Mouse (Mus musculus) intestine, embryonic 15.5 days (tissue): ENCODE data around the gene Itsn1. TPM values are rescaled to one million over a fixed set of nuclear protein-coding genes. Genes with fewer than 3 reads are reported as not detected.

Experiments
- ATAC-seq: fragments of 200-750 bp; cut with Nextera tagmentation; 2 replicates; pipeline ENCODE4 v1.8.0; 2017; ENCODE audit warnings: moderate TSS enrichment, moderate library complexity
- H3K27ac ChIP-seq: fragments of 300-500 bp; sonication (generic); 2 replicates; pipeline ENCODE4 v1.5.1; 2015; ENCODE audit warnings: mild to moderate bottlenecking, inconsistent platforms
- H3K27me3 ChIP-seq: fragments of 300-500 bp; sonication (generic); replicated peaks from 2 replicates; pipeline ENCODE4 v1.6.1; 2015; ENCODE audit warnings: inconsistent platforms
- H3K36me3 ChIP-seq: fragments of 300-500 bp; sonication (generic); 2 replicates; pipeline ENCODE4 v1.6.1; 2015; ENCODE audit warnings: inconsistent platforms
- H3K4me1 ChIP-seq: fragments of 300-500 bp; sonication (generic); replicated peaks from 2 replicates; pipeline ENCODE4 v1.6.1; 2015; ENCODE audit warnings: inconsistent platforms
- H3K4me2 ChIP-seq: fragments of 300-500 bp; sonication (generic); replicated peaks from 2 replicates; pipeline ENCODE4 v1.6.1; 2015; ENCODE audit warnings: mild to moderate bottlenecking, inconsistent platforms
- H3K4me3 ChIP-seq: fragments of 300-500 bp; sonication (generic); replicated peaks from 2 replicates; pipeline ENCODE4 v1.5.1; 2015; ENCODE audit warnings: inconsistent platforms
- H3K9ac ChIP-seq: fragments of 300-500 bp; sonication (generic); 2 replicates; pipeline ENCODE4 v1.6.1; 2015; ENCODE audit warnings: inconsistent platforms
- H3K9me3 ChIP-seq: fragments of 300-500 bp; sonication (generic); 2 replicates; pipeline ENCODE4 v1.6.1; 2016; ENCODE audit warnings: inconsistent platforms
- WGBS: fragments of 180-500 bp; shearing (Covaris S2); methylation state at CpG from one replicate; pipeline ENCODE4 v1.1.7; 2015; 5-methylcytosine and 5-hydroxymethylcytosine counted together
- polyA plus RNA-seq: library from polyadenylated mRNA; unstranded; fragments of >200 nt; fragmentation: Nextera tagmentation; extraction: Ambion mirVana; gene quantifications from 2 replicates; pipeline ENCODE4 v1.2.1, GENCODE M21; 2015

The Itsn1 gene
- polyA plus RNA-seq, 1 experiment from 2014 or later, result 16.4 TPM

GRCm38 (mm10) chr16:91780151-91780550, 51.1 kb downstream of the Itsn1 start:
- Histone ChIP-seq H3K9me3 (no peaks in the 10 kb centered on the region), H3K27ac (no peak overlapping the region), H3K4me1 (no peaks in the 10 kb centered on the region), H3K4me3 (no peak overlapping the region), H3K4me2 (no peak overlapping the region), H3K36me3 (no peaks in the 10 kb centered on the region), H3K9ac (no peak overlapping the region), H3K27me3 (no peaks in the 10 kb centered on the region)
- WGBS, result 83% methylated on average over 7 of the region's 7 CpGs
- ATAC-seq, result no peak

GRCm38 (mm10) chr16:91780826-91781225, 51.7 kb downstream of the Itsn1 start:
- 73% methylated on average over 3 of the region's 3 CpGs for WGBS

GRCm38 (mm10) chr16:91783191-91783590, 54.1 kb downstream of the Itsn1 start:
- Histone ChIP-seq H3K4me2 (no peak overlapping the region), H3K4me3 (no peak overlapping the region), H3K36me3 (no peaks in the 10 kb centered on the region), H3K9me3 (no peaks in the 10 kb centered on the region), H3K4me1 (no peaks in the 10 kb centered on the region), H3K27ac (no peak overlapping the region), H3K27me3 (no peaks in the 10 kb centered on the region), H3K9ac (no peak overlapping the region)
- WGBS, result 84% methylated on average over 7 of the region's 7 CpGs
- ATAC-seq, result no peak

More at GRCm38 (mm10) chr16:91780826-91781225, 51.7 kb downstream of the Itsn1 start:
- ATAC-seq, result no peak
- H3K4me3 ChIP-seq, result no peak overlapping the region
- no peaks in the 10 kb centered on the region for H3K36me3 ChIP-seq
- no peak overlapping the region for H3K27ac ChIP-seq
- H3K27me3 ChIP-seq, result no peaks in the 10 kb centered on the region
- H3K9me3 ChIP-seq, result no peaks in the 10 kb centered on the region
- H3K4me2 ChIP-seq, result no peak overlapping the region
- no peaks in the 10 kb centered on the region for H3K4me1 ChIP-seq
- no peak overlapping the region for H3K9ac ChIP-seq

GRCm38 (mm10) chr16:91784298-91784697, 55.2 kb downstream of the Itsn1 start:
- Histone ChIP-seq H3K9me3 (no peaks in the 10 kb centered on the region), H3K4me2 (no peak overlapping the region), H3K27ac (no peak overlapping the region), H3K27me3 (no peaks in the 10 kb centered on the region), H3K4me1 (no peaks in the 10 kb centered on the region), H3K36me3 (no peaks in the 10 kb centered on the region), H3K4me3 (no peak overlapping the region), H3K9ac (no peak overlapping the region)
- no peak for ATAC-seq
- WGBS, result 72% methylated on average over 6 of the region's 6 CpGs

GRCm38 (mm10) chr16:91786425-91786824, 57.3 kb downstream of the Itsn1 start:
- Histone ChIP-seq H3K9me3 (no peaks in the 10 kb centered on the region), H3K4me2 (no peak overlapping the region), H3K27ac (no peak overlapping the region), H3K27me3 (no peaks in the 10 kb centered on the region), H3K36me3 (no peaks in the 10 kb centered on the region), H3K4me1 (no peaks in the 10 kb centered on the region), H3K4me3 (no peak overlapping the region), H3K9ac (no peak overlapping the region)
- 77% methylated on average over 10 of the region's 10 CpGs for WGBS
- no peak for ATAC-seq

- H3K4me2 ChIP-seq, result no peak overlapping the region
- 59% methylated on average over 6 of the region's 6 CpGs for WGBS
- H3K9me3 ChIP-seq, result no peaks in the 10 kb centered on the region
- no peak overlapping the region for H3K9ac ChIP-seq
- H3K36me3 ChIP-seq, result no peaks in the 10 kb centered on the region
- no peaks in the 10 kb centered on the region for H3K4me1 ChIP-seq
- no peaks in the 10 kb centered on the region for H3K27me3 ChIP-seq
- H3K4me3 ChIP-seq, result no peak overlapping the region
- no peak overlapping the region for H3K27ac ChIP-seq
- no peak for ATAC-seq
Observed at GRCm38 (mm10) chr16:91789728-91790127, 60.6 kb downstream of the Itsn1 start.

GRCm38 (mm10) chr16:91792477-91793196, 63.6 kb downstream of the Itsn1 start:
- Histone ChIP-seq H3K27me3 (no peaks in the 10 kb centered on the region), H3K4me3 (no peak overlapping the region), H3K4me2 (no peak overlapping the region), H3K36me3 (0 out of 2 replicates have a peak, but pooled peaks cover 3% of the 10 kb centered on the region), H3K9me3 (no peaks in the 10 kb centered on the region), H3K4me1 (no peaks in the 10 kb centered on the region), H3K27ac (no peak overlapping the region), H3K9ac (no peak overlapping the region)
- 68% methylated on average over 8 of the region's 8 CpGs for whole genome bisulfite sequencing
- ATAC-seq, result no peak

GRCm38 (mm10) chr16:91793507-91794278, 64.6 kb downstream of the Itsn1 start:
- WGBS, result 87% methylated on average over 13 of the region's 13 CpGs
- Histone ChIP-seq H3K9ac (no peak overlapping the region), H3K27me3 (no peaks in the 10 kb centered on the region), H3K27ac (no peak overlapping the region), H3K4me3 (no peak overlapping the region), H3K36me3 (0 out of 2 replicates have a peak, but pooled peaks cover 3% of the 10 kb centered on the region), H3K9me3 (no peaks in the 10 kb centered on the region), H3K4me1 (no peaks in the 10 kb centered on the region), H3K4me2 (no peak overlapping the region)
- no peak for ATAC-seq

- no peak overlapping the region for H3K4me2 ChIP-seq
- ATAC-seq, result no peak
- H3K27me3 ChIP-seq, result no peaks in the 10 kb centered on the region
- no peak overlapping the region for H3K4me3 ChIP-seq
- 0 out of 2 replicates have a peak, but pooled peaks cover 3% of the 10 kb centered on the region for H3K36me3 ChIP-seq
- no peaks in the 10 kb centered on the region for H3K9me3 ChIP-seq
- H3K4me1 ChIP-seq, result no peaks in the 10 kb centered on the region
- 93% methylated on average over 7 of the region's 7 CpGs for WGBS
- H3K27ac ChIP-seq, result no peak overlapping the region
- no peak overlapping the region for H3K9ac ChIP-seq
Observed at GRCm38 (mm10) chr16:91794306-91794705, 65.2 kb downstream of the Itsn1 start.

GRCm38 (mm10) chr16:91795044-91795443, 66.0 kb downstream of the Itsn1 start:
- Histone ChIP-seq H3K4me2 (no peak overlapping the region), H3K4me1 (no peaks in the 10 kb centered on the region), H3K36me3 (0 out of 2 replicates have a peak, but pooled peaks cover 3% of the 10 kb centered on the region), H3K9ac (no peak overlapping the region), H3K27ac (no peak overlapping the region), H3K27me3 (no peaks in the 10 kb centered on the region), H3K4me3 (no peak overlapping the region), H3K9me3 (no peaks in the 10 kb centered on the region)
- whole genome bisulfite sequencing, result 91% methylated on average over 2 of the region's 2 CpGs
- no peak for ATAC-seq

- H3K4me1 ChIP-seq, result no peaks in the 10 kb centered on the region
- no peak overlapping the region for H3K4me3 ChIP-seq
- no peak overlapping the region for H3K9ac ChIP-seq
- no peak overlapping the region for H3K27ac ChIP-seq
- no peaks in the 10 kb centered on the region for H3K27me3 ChIP-seq
- H3K36me3 ChIP-seq, result 0 out of 2 replicates have a peak, but pooled peaks cover 3% of the 10 kb centered on the region
- WGBS, result 94% methylated on average over 9 of the region's 9 CpGs
- H3K9me3 ChIP-seq, result no peaks in the 10 kb centered on the region
- H3K4me2 ChIP-seq, result no peak overlapping the region
- ATAC-seq, result no peak
Observed at GRCm38 (mm10) chr16:91795606-91796005, 66.5 kb downstream of the Itsn1 start.

- no peak for ATAC-seq
- WGBS, result 94% methylated on average over 13 of the region's 13 CpGs
Observed at GRCm38 (mm10) chr16:91801426-91801825, 72.3 kb downstream of the Itsn1 start.

More at GRCm38 (mm10) chr16:91801426-91801825, 72.3 kb downstream of the Itsn1 start:
- Histone ChIP-seq H3K27ac (no peak overlapping the region), H3K36me3 (no peaks in the 10 kb centered on the region; the same call in 1 of the 2 replicates), H3K4me2 (no peak overlapping the region), H3K9me3 (no peaks in the 10 kb centered on the region), H3K27me3 (no peaks in the 10 kb centered on the region), H3K4me3 (no peak overlapping the region), H3K4me1 (no peaks in the 10 kb centered on the region), H3K9ac (no peak overlapping the region)
